In genomic region chr12:99063441-99063840, GRCm38 (mm10) we compare ENCODE assay signal across 18 mouse cellular contexts.
"Had no signal": no experiment of that assay in that cellular context is flagged by ENCODE, and none has a peak within 500 bp of the region (broad histone marks: within the 10 kb centered on the region; RNA-seq: fewer than 3 reads in every experiment).

No protein-coding gene starts in this region.

- H3K27me3 ChIP-seq: limb, embryonic 13.5 days; liver, embryonic 12.5 days; liver, embryonic 15.5 days; lung, embryonic 15.5 days; megakaryocyte, embryonic 14.5 days; midbrain, embryonic 13.5 days; neural tube, embryonic 12.5 days had no signal

- H3K36me3 ChIP-seq: limb, embryonic 10.5 days; limb, embryonic 13.5 days; liver, embryonic 12.5 days; liver, embryonic 15.5 days; lung, embryonic 15.5 days; midbrain, embryonic 10.5 days; midbrain, embryonic 13.5 days; neural tube, embryonic 12.5 days had no signal

- H3K4me2 ChIP-seq: limb, embryonic 13.5 days; liver, embryonic 12.5 days; liver, embryonic 15.5 days; lung, embryonic 15.5 days; midbrain, embryonic 13.5 days; neural tube, embryonic 12.5 days had no signal

- H3K27ac ChIP-seq: limb, embryonic 10.5 days; limb, embryonic 13.5 days; liver, embryonic 12.5 days; liver, embryonic 15.5 days; lung, embryonic 15.5 days; midbrain, embryonic 10.5 days; midbrain, embryonic 13.5 days; neural tube, embryonic 12.5 days had no signal

- H3K4me1 ChIP-seq: limb, embryonic 13.5 days; liver, embryonic 12.5 days; liver, embryonic 15.5 days; lung, embryonic 15.5 days; midbrain, embryonic 10.5 days; midbrain, embryonic 13.5 days; neural tube, embryonic 12.5 days had no signal

- DNase-seq: kidney, postnatal 14 days; kidney, postnatal 4 days; liver; lung, adult 18-20 months; lung, postnatal 10 days; lung, postnatal 36 days; thymus, adult 18-20 months; thymus, postnatal 4 days had no signal

- H3K9me3 ChIP-seq: limb, embryonic 10.5 days; limb, embryonic 13.5 days; liver, embryonic 12.5 days; liver, embryonic 15.5 days; lung, embryonic 15.5 days; midbrain, embryonic 10.5 days; midbrain, embryonic 13.5 days; neural tube, embryonic 12.5 days had no signal

- H3K4me3 ChIP-seq: limb, embryonic 10.5 days; limb, embryonic 13.5 days; liver, embryonic 12.5 days; liver, embryonic 15.5 days; lung, embryonic 15.5 days; megakaryocyte, embryonic 14.5 days; midbrain, embryonic 10.5 days; midbrain, embryonic 13.5 days; neural tube, embryonic 12.5 days had no signal

- H3K9ac ChIP-seq: limb, embryonic 13.5 days; liver, embryonic 12.5 days; liver, embryonic 15.5 days; lung, embryonic 15.5 days; midbrain, embryonic 13.5 days; neural tube, embryonic 12.5 days had no signal

- ATAC-seq: liver, embryonic 12.5 days; midbrain, embryonic 13.5 days; midbrain, embryonic 16.5 days had no signal
